Mouse (Mus musculus) bone marrow macrophage, adult 2 months (primary cell): Measurements from ENCODE around the gene Cog6. TPM values are rescaled to one million over a fixed set of nuclear protein-coding genes. Genes with fewer than 3 reads are reported as not detected.

Experiments
- H3K27ac ChIP-seq: 2 replicates; pipeline ENCODE4 v1.5.1; 2012; ENCODE audit warnings: low read depth, low read length; ENCODE audit not compliant: insufficient read depth
- H3K4me1 ChIP-seq: 2 replicates; pipeline ENCODE4 v1.6.1; 2012; ENCODE audit warnings: low read length; ENCODE audit not compliant: control insufficient read depth, insufficient read depth
- H3K4me3 ChIP-seq: 2 replicates; pipeline ENCODE4 v1.5.1; 2012; ENCODE audit warnings: mild to moderate bottlenecking, low read length, moderate library complexity; ENCODE audit not compliant: insufficient read depth
- CTCF ChIP-seq: IDR thresholded peaks from 2 replicates; pipeline ENCODE4 v1.5.1; 2012; ENCODE audit warnings: low read depth, mild to moderate bottlenecking, low read length, moderate library complexity
- POLR2A ChIP-seq: IDR thresholded peaks from 2 replicates; pipeline ENCODE4 v1.6.1; 2012; ENCODE audit warnings: mild to moderate bottlenecking, low read depth, low read length, borderline replicate concordance
- polyA plus RNA-seq: library from polyadenylated mRNA; stranded (reverse); fragments of >200 nt; gene quantifications from 2 replicates; pipeline ENCODE4 v1.2.4, GENCODE M21; 2012; ENCODE audit not compliant: missing spikeins, insufficient read depth, insufficient read length

The Cog6 gene
- polyA plus RNA-seq, 1 experiment: 18.6 TPM

GRCm38 (mm10) chr3:53044682-53045299 is 27.8 kb upstream of the Cog6 start:
- Histone ChIP-seq H3K4me3 (no peak overlapping the region), H3K27ac (no peak overlapping the region), H3K4me1 (no peaks in the 10 kb centered on the region)
- TF ChIP-seq POLR2A: no peak
- no peak for TF ChIP-seq CTCF

- TF ChIP-seq CTCF (no peak), POLR2A (no peak)
- Histone ChIP-seq H3K4me1 (no peaks in the 10 kb centered on the region), H3K27ac (no peak overlapping the region), H3K4me3 (no peak overlapping the region)
Measured at GRCm38 (mm10) chr3:53044238-53044637, 27.2 kb upstream of the Cog6 start.

- Histone ChIP-seq H3K4me1 (no peaks in the 10 kb centered on the region), H3K4me3 (no peak overlapping the region), H3K27ac (no peak overlapping the region)
- no peak for TF ChIP-seq CTCF
- TF ChIP-seq POLR2A: no peak
Measured at GRCm38 (mm10) chr3:53043206-53043780, 26.3 kb upstream of the Cog6 start.

- TF ChIP-seq CTCF (no peak), POLR2A (no peak)
- Histone ChIP-seq H3K27ac (no peak overlapping the region), H3K4me3 (peak overlapping the region; percentile 46; the same call in 1 of the 2 replicates)
Measured at GRCm38 (mm10) chr3:53042240-53042567, 25.2 kb upstream of the Cog6 start.

GRCm38 (mm10) chr3:53041411-53042239 is 24.6 kb upstream of the Cog6 start, which contains the start of gene Lhfp:
Gene Lhfp, plus strand, starts transcription at chr3:53041528.
- Histone ChIP-seq H3K27ac (no peak within 1 kb of the TSS), H3K4me1 (no peaks in the 10 kb centered on the region), H3K4me3 (peak within 1 kb of the TSS; percentile 46)
- TF ChIP-seq CTCF (no peak), POLR2A (no peak)

More at GRCm38 (mm10) chr3:53042240-53042567, 25.2 kb upstream of the Cog6 start:
- H3K4me1 ChIP-seq: no peaks in the 10 kb centered on the region

- H3K4me3 ChIP-seq: peak overlapping the region; percentile 46
- TF ChIP-seq POLR2A: no peak
- no peak overlapping the region for H3K27ac ChIP-seq
- no peaks in the 10 kb centered on the region for H3K4me1 ChIP-seq
Measured at GRCm38 (mm10) chr3:53040593-53041410, 23.8 kb upstream of the Cog6 start.

GRCm38 (mm10) chr3:53039746-53040145 is 22.7 kb upstream of the Cog6 start:
- TF ChIP-seq CTCF: no peak
- TF ChIP-seq POLR2A: no peak
- H3K27ac ChIP-seq: no peak overlapping the region
- H3K4me3 ChIP-seq: no peak overlapping the region

GRCm38 (mm10) chr3:53038913-53039312 is 21.9 kb upstream of the Cog6 start:
- no peaks in the 10 kb centered on the region for H3K4me1 ChIP-seq
- no peak overlapping the region for H3K27ac ChIP-seq
- no peak overlapping the region for H3K4me3 ChIP-seq
- TF ChIP-seq POLR2A: no peak
- no peak for TF ChIP-seq CTCF

More at GRCm38 (mm10) chr3:53039746-53040145, 22.7 kb upstream of the Cog6 start:
- no peaks in the 10 kb centered on the region for H3K4me1 ChIP-seq

- no peak overlapping the region for H3K4me3 ChIP-seq
- H3K4me1 ChIP-seq: no peaks in the 10 kb centered on the region
- H3K27ac ChIP-seq: no peak overlapping the region
- no peak for TF ChIP-seq POLR2A
- TF ChIP-seq CTCF: no peak
Measured at GRCm38 (mm10) chr3:53036941-53037340, 19.9 kb upstream of the Cog6 start.
